Mouse (Mus musculus) limb, embryonic 12.5 days (tissue): Measurements from ENCODE around the gene Grb2. TPM values are rescaled to one million over a fixed set of nuclear protein-coding genes. Genes with fewer than 3 reads are reported as not detected.

Experiments
- ATAC-seq: fragments of 200-750 bp; cut with Nextera tagmentation; 2 replicates; pipeline ENCODE4 v1.8.0; 2017; ENCODE audit warnings: low read depth, moderate TSS enrichment; ENCODE audit not compliant: insufficient number of reproducible peaks, insufficient read depth, low FRiP score, low TSS enrichment
- H3K27ac ChIP-seq: fragments of 300-500 bp; sonication (generic); 2 replicates; pipeline ENCODE4 v1.5.1; 2016; ENCODE audit warnings: mild to moderate bottlenecking, moderate library complexity
- H3K27me3 ChIP-seq: fragments of 300-500 bp; sonication (generic); 2 replicates; pipeline ENCODE4 v1.6.1; 2016; ENCODE audit warnings: mild to moderate bottlenecking, moderate library complexity
- H3K36me3 ChIP-seq: fragments of 300-500 bp; sonication (generic); 2 replicates; pipeline ENCODE4 v1.6.1; 2016; ENCODE audit warnings: mild to moderate bottlenecking, moderate library complexity
- H3K4me1 ChIP-seq: fragments of 300-500 bp; sonication (generic); replicated peaks from 2 replicates; pipeline ENCODE4 v1.6.1; 2016
- H3K4me2 ChIP-seq: fragments of 300-500 bp; sonication (generic); 2 replicates; pipeline ENCODE4 v1.6.1; 2016; ENCODE audit warnings: mild to moderate bottlenecking, moderate library complexity
- H3K4me3 ChIP-seq: fragments of 300-500 bp; sonication (generic); replicated peaks from 2 replicates; pipeline ENCODE4 v1.5.1; 2016; ENCODE audit warnings: mild to moderate bottlenecking
- H3K9ac ChIP-seq: fragments of 300-500 bp; sonication (generic); replicated peaks from 2 replicates; pipeline ENCODE4 v1.6.1; 2016; ENCODE audit warnings: mild to moderate bottlenecking, moderate library complexity
- H3K9me3 ChIP-seq: fragments of 300-500 bp; sonication (generic); 2 replicates; pipeline ENCODE4 v1.6.1; 2016; ENCODE audit warnings: mild to moderate bottlenecking, moderate library complexity
- WGBS: fragments of 180-500 bp; shearing (Covaris S2); methylation state at CpG from one replicate; pipeline ENCODE4 v1.1.7; 2016; 5-methylcytosine and 5-hydroxymethylcytosine counted together
- polyA plus RNA-seq: library from polyadenylated mRNA; unstranded; fragments of >200 nt; fragmentation: Nextera tagmentation; extraction: Ambion mirVana; gene quantifications from 2 replicates; pipeline ENCODE4 v1.2.1, GENCODE M21; 2016

Gene Grb2
- polyA plus RNA-seq, 1 experiment from 2014 or later: 114 TPM

DNA sequence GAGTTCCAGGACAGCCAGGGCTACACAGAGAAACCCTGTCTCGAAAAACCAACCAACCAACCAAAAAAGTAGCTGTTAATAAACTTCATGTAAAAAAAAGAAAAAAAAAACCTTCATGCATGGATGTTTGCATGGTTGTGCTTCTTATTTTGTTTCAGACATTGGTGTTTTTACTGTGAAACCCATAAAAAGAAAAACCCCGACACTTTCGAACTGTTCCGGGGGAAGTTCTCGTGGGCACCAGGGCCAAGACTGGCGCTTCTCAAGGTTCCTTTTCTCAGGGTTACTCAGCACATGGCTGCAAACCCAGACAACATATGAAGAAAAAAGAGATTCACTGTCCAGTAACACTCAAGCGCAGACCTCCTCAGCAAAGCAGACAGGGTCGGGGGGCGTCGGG is 75.5 kb downstream of the Grb2 start:
- no peak for ATAC-seq
- Histone ChIP-seq H3K4me3 (no peak overlapping the region), H3K4me2 (no peak overlapping the region)

DNA sequence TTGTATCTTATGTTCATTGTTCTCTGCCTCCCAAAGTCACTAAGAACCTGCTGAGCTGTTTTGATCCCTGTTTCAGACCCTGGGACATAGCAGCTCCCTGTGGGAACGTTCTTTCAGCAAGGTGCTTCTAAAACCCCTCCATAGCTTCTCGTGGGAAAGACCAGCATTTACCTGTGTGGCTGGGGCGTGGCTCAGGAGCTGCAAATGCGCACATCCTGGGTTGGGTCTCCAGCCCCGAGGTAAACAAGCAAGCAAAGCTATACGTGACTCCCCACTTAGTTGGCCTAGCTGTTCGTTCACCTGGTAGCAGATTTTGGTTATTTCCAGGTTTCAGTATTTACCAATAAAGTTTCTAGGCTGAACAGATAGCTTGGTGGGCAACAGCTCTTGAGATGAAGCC is 76.2 kb downstream of the Grb2 start:
- 75% methylated on average over 7 of the region's 7 CpGs for WGBS

More for the DNA sequence above, 75.5 kb downstream of the Grb2 start:
- WGBS: 84% methylated on average over 10 of the region's 10 CpGs
- Histone ChIP-seq H3K36me3 (no peaks in the 10 kb centered on the region), H3K4me1 (no peaks in the 10 kb centered on the region), H3K9me3 (no peaks in the 10 kb centered on the region), H3K9ac (no peak overlapping the region), H3K27me3 (no peaks in the 10 kb centered on the region), H3K27ac (no peak overlapping the region)

DNA sequence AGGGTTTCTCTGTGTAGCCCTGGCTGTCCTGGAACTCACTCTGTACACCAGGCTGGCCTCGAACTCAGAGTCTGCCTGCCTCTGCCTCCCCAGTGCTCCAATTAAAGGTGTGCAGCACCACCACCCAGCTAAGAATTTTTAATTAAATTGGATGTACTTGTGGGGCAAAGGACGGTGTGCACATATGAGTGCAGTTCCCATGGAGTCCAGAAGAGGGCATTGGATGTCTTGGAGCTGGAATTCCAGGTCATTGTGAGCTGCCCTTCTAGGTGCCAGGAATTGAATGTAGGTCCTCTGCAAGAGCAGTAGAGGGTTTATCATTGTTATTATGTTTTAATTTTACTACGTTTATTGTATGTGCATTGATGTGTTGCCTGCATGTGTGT is 76.9 kb downstream of the Grb2 start:
- Histone ChIP-seq H3K4me2 (no peak overlapping the region), H3K9me3 (no peaks in the 10 kb centered on the region), H3K4me1 (peaks cover 8% of the 10 kb centered on the region; the same call in 1 of the 2 replicates), H3K27ac (no peak overlapping the region), H3K36me3 (no peaks in the 10 kb centered on the region), H3K9ac (no peak overlapping the region), H3K27me3 (no peaks in the 10 kb centered on the region), H3K4me3 (no peak overlapping the region)
- 22% methylated on average over 3 of the region's 3 CpGs for WGBS
- no peak for ATAC-seq

More for the DNA sequence above, 76.2 kb downstream of the Grb2 start:
- H3K4me1 ChIP-seq: peaks cover 3% of the 10 kb centered on the region; the same call in 1 of the 2 replicates
- ATAC-seq: no peak
- H3K9ac ChIP-seq: no peak overlapping the region
- H3K4me2 ChIP-seq: no peak overlapping the region
- no peaks in the 10 kb centered on the region for H3K9me3 ChIP-seq
- H3K27ac ChIP-seq: no peak overlapping the region
- H3K27me3 ChIP-seq: no peaks in the 10 kb centered on the region
- H3K36me3 ChIP-seq: no peaks in the 10 kb centered on the region
- H3K4me3 ChIP-seq: no peak overlapping the region

DNA sequence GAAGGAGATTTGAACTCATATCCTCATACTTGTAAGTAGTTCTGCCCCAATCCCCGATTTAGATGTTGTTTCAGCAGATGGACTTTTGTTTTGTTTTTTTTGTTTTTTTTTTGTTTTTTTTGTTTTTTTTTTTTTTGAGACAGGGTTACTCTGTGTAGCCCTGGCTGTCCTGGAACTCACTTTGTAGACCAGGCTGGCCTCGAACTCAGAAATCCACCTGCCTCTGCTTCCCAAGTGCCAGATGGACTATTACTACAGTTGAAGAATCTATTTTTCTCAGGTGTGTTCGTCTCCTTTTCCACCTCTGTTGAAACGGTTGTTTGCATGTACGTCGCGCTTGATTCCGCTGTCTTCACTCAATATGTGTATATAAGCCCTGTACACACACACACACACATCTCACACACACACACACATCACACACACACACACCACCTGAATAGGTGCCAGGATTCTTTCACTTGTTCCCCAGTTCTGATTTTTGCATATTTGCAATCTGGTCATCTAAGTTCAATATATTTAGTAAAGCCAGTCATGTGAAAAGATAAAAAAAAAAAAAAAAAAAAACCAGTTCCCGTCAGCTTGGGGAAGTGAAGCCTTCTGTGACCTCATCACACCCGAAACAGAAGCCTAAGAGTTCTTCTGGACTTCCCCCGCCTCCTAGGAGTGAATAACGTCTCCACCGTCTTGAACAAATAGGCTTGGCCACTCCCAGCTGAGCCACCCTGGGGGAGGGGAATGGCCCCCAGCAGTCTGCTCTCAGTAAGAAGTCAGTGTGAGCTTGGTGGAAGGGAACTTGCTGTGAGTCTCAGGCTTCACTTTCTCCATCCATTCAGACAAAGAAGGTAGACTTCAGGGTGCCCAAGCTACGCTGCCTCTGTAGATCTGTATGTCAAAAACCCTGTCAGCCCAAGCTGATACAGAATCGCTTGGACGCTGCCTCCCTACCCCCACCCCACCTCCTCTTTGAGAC is 77.6 kb downstream of the Grb2 start:
- no peak overlapping the region for H3K4me2 ChIP-seq
- ATAC-seq: no peak
- peaks cover 8% of the 10 kb centered on the region; the same call in 1 of the 2 replicates for H3K4me1 ChIP-seq
- no peaks in the 10 kb centered on the region for H3K36me3 ChIP-seq
- no peak overlapping the region for H3K9ac ChIP-seq
- no peaks in the 10 kb centered on the region for H3K9me3 ChIP-seq
- H3K27ac ChIP-seq: no peak overlapping the region
- H3K27me3 ChIP-seq: no peaks in the 10 kb centered on the region
- WGBS: 54% methylated on average over 16 of the region's 16 CpGs
- H3K4me3 ChIP-seq: no peak overlapping the region

DNA sequence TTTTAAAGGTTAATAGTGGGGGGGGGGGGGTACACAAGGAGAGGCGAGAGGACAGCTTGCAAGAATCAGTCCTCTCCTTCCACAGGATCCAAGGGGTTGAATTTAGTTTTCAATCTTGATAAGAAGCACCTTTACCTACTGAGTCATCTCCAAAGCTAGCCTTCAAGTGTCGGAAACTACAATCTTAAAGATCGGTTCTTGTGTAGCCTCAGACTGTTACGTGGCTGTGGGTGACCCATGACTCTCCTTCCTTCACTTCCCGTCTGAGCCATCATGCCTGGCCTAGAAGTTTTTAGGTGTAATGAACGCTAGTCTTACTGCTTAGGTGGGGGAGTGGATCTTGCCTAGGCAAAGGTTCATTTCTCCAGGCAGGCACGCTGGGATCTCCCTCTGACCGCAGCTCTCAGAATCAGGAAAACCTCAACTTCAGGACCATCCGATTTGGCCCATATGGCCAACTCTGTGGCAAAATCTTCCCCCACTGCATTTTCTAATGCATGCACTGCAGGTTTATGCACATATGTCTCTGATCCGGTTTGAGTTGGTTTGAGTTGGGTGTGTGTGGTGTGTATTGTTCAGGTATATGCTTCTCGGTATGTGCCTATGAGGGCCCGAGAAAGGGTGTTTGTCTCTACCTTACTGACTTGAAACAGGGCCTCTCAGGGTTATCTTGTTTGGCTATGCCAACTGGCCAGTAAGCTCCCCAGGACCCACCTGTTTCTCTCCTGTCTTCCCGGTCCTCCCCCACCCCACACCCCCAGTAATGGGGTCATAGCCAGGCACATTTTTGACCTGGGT is 78.5 kb downstream of the Grb2 start:
- 88% methylated on average over 13 of the region's 13 CpGs for WGBS
- no peak overlapping the region for H3K9ac ChIP-seq
- no peaks in the 10 kb centered on the region for H3K9me3 ChIP-seq
- H3K36me3 ChIP-seq: 0 out of 2 replicates have a peak, but pooled peaks cover 4% of the 10 kb centered on the region
- H3K4me2 ChIP-seq: no peak overlapping the region
- H3K4me1 ChIP-seq: peaks cover 8% of the 10 kb centered on the region; the same call in 1 of the 2 replicates
- no peaks in the 10 kb centered on the region for H3K27me3 ChIP-seq
- no peak overlapping the region for H3K27ac ChIP-seq
- no peak overlapping the region for H3K4me3 ChIP-seq
- ATAC-seq: no peak

DNA sequence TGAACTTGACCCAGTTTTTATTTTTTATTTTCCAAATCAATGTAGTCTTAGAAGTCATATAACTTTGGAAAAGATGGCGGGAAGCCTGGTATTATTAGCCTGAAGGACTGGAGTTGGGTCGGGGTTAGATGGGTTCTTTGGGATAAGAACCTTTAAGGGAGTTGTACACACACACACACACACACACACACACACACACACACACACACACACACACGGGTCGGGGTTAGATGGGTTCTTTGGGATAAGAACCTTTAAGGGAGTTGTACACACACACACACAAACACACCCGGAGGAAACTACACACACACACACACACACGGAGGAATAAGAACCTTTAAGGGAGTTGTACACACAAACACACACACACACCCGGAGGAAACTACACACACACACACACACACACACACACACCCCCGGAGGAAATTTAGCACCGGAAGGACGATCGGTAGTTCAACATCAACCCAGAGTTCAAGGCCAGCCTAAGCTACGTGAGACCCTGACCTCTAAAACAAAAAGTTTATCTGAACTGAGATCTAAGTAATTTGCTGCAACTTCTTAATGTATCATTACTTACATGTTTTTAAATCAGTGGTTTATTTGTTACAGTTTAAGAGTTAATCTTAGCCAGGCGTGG is 79.8 kb downstream of the Grb2 start:
- 57% methylated on average over 13 of the region's 13 CpGs for WGBS
- peak overlapping the region; percentile 48 for H3K9ac ChIP-seq
- H3K27ac ChIP-seq: 0 out of 2 replicates have a peak overlapping the region, but pooled peaks have one; percentile 23
- peaks cover 8% of the 10 kb centered on the region; the same call in 1 of the 2 replicates for H3K4me1 ChIP-seq
- ATAC-seq: no peak
- no peaks in the 10 kb centered on the region for H3K27me3 ChIP-seq
- peaks cover 7% of the 10 kb centered on the region; the same call in 1 of the 2 replicates for H3K36me3 ChIP-seq
- H3K9me3 ChIP-seq: no peaks in the 10 kb centered on the region
- H3K4me2 ChIP-seq: peak overlapping the region; percentile 95
- H3K4me3 ChIP-seq: peak overlapping the region; percentile 69

DNA sequence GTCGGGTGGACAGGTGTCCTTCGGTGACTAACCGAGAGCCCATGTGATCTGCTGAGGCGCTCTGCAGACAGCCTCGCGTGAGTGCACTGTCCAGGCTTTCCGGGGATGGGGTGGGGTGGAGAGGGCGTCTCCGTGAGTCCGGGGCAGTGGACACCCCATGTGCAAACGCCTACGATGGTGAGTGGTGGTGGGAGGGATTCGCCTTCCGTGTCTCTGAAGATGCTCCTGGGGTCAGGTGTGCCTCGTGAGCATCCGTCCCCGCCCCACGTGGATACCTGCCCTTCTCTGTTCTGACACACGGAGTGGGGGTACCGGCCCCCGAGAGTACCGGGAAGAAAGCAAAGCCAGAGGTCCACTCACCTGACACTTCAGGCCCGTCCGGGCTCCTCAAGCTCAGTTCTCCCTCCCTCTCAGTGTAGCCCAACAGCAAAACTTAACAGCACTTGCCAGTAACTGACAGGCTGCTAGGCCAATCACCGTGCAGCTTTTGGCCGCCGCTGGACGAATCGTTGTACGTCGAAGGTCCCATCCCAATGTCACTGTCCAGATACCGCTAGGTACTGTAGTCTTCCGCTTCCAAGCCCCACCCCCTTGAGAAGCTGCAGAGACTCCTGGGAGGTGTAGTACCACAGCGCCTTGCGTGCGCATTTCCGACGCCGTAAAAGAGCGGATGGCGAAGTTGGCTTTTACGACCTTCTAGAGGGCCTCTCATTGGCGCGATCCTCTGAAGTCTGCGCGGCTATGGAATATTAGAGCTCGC is 80.5 kb downstream of the Grb2 start, which contains the start of gene Slc25a19:
Slc25a19 (minus strand) TSS at position 591 of the 760 bp plus-strand sequence.
- peak; percentile 99 for ATAC-seq
- Histone ChIP-seq H3K4me1 (peaks cover 8% of the 10 kb centered on the region; the same call in 1 of the 2 replicates), H3K9ac (peak within 1 kb of the TSS; percentile 73), H3K36me3 (peaks cover 14% of the 10 kb centered on the region), H3K4me3 (peak within 1 kb of the TSS; percentile 69), H3K27ac (0 out of 2 replicates have a peak within 1 kb of the TSS, but pooled peaks have one; percentile 23), H3K4me2 (peak within 1 kb of the TSS; percentile 95), H3K27me3 (no peaks in the 10 kb centered on the region), H3K9me3 (no peaks in the 10 kb centered on the region)
- under 1% methylated on average over 47 of the region's 47 CpGs for WGBS

DNA sequence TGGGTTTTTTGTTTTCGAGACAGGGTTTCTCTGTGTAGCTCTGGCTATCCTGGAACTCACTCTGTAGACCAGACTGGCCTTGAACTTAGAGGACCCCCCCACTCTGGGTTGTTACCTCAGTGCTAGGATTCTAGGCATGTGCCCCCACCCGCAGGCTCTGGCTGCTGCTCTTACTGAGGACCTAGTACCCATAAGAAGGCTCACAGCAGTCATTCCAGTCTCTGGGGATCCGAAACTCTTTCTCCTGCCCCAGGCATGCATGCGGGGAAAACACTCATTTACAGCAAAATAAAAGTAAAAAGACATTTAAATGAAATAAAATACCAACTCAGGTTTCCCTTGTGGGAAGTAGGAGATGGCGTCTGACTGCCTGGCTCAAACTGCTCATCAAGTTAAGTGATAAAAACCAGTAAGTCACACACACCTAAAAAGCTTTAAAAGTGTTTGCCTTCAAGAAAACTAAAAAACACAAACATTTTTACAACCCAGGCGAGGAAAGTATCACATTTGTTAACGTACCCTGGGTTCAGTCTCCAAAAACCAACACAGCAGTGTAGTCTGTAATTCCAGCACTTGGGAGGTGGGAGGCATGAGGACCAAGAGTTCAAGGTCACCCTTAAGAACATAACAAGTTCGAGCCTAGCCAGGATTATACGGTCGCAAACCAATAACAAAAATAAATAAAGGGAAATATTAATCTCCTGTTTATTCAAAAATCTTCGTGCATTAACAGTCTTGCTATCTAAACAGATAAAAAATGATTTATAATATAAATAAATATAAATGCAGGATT is 81.4 kb downstream of the Grb2 start:
- Histone ChIP-seq H3K36me3 (peaks cover 22% of the 10 kb centered on the region), H3K9me3 (no peaks in the 10 kb centered on the region)

DNA sequence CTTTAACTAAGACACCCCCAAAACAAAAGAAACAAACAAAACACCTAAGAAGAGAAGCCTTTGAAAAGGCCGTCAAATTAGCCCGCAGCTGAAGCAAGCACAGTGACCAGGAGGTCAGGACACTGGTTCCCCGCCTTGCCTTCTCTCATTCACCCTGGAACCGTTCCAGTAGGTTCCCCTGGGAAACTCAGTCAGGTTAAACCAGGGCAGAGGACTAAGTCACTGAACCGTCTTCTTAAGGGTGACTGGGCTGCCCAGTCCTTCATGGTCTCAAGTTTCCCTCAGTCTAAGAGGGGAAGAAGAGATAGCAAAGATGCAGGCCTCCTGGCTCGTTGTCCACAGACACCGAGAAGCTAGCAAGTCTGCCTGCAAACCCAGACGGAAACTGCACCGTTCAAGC is 82.5 kb downstream of the Grb2 start:
- Histone ChIP-seq H3K4me3 (no peak overlapping the region), H3K4me2 (no peak overlapping the region), H3K27ac (no peak overlapping the region), H3K27me3 (no peaks in the 10 kb centered on the region), H3K9me3 (no peaks in the 10 kb centered on the region), H3K36me3 (peaks cover 34% of the 10 kb centered on the region), H3K4me1 (peaks cover 8% of the 10 kb centered on the region; the same call in 1 of the 2 replicates), H3K9ac (no peak overlapping the region)
- ATAC-seq: no peak
- WGBS: 84% methylated on average over 9 of the region's 9 CpGs

More for the DNA sequence above, 81.4 kb downstream of the Grb2 start:
- ATAC-seq: no peak
- Histone ChIP-seq H3K4me3 (peak overlapping the region; percentile 69), H3K27me3 (no peaks in the 10 kb centered on the region), H3K4me1 (peaks cover 8% of the 10 kb centered on the region; the same call in 1 of the 2 replicates), H3K27ac (no peak overlapping the region), H3K9ac (peak overlapping the region; percentile 73), H3K4me2 (peak overlapping the region; percentile 95)
- 50% methylated on average over 11 of the region's 11 CpGs for WGBS
